Mouse (Mus musculus) liver, postnatal 0 days (tissue): ENCODE results near the gene Gm20388.
A peak's percentile ranks its signal among the peaks of the same experiment; 100 is the strongest.

ENCODE experiments used
- CTCF ChIP-seq: sonication (generic); IDR thresholded peaks from 2 replicates; pipeline ENCODE4 v1.5.1; 2016; ENCODE audit warnings: antibody characterized with exemption, low read depth
- EP300 ChIP-seq: IDR thresholded peaks from 2 replicates; pipeline ENCODE4 v1.6.1; 2016; ENCODE audit warnings: antibody characterized with exemption, low read depth, mild to moderate bottlenecking

DNA sequence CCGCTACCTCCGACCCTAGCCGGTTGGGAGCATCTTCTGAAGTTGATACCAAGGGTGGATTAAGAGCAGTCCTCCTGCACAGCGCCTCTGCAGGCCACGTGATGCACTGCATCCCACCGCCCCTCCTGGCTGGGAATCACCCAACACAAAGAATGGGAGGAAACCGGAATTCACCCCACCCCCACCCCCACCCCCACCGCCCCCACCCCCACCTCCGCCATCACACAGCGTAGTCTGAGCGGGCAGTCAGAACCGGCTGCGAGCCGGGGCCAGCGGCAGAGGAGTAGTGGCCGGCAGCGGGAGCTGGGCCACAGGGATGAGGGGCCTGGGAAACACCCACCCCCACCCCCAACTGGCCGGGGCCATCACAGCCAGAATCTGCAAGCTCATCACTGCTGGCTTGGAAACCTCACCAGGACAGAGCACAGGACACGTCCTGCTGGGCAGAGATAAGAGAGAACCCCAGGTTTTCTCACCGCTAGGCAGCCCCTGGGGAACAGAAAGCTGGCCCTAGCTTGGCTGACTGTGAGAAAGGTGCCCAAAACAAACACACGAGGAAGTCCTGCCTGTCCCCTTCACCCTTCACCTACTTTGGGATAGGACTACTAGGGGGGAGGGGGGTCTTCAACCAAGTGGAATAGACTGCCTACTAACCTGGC is 1472.1 kb downstream of the Gm20388 start:
- TF ChIP-seq EP300 (no peak), CTCF (peak; percentile 76)
